Mouse (Mus musculus): ENCODE data around the gene Ccdc175. TPM values are rescaled to one million over a fixed set of nuclear protein-coding genes. Genes with fewer than 3 reads are reported as not detected.

The Ccdc175 gene
- polyA plus RNA-seq, 1 experiment: not detected

- H3K4me1 ChIP-seq (replicated peaks; ENCODE audit: control insufficient read depth, insufficient read depth, low read length): no peaks in the 10 kb centered on the region
- TF ChIP-seq POLR2A (IDR thresholded peaks at IDR 0.05; ENCODE audit: control insufficient read depth, extremely low read depth, insufficient read depth, low read length, poor library complexity) (no peak), CTCF (IDR thresholded peaks at IDR 0.05; ENCODE audit: borderline replicate concordance, control insufficient read depth, extremely low read depth, insufficient read depth, low read length, poor library complexity) (no peak)
- WGBS: 50% methylated on average over 14 of the region's 14 CpGs
- no peaks in the 10 kb centered on the region for H3K27me3 ChIP-seq (ENCODE audit: control insufficient read depth, insufficient read depth, low read length)
- H3K27ac ChIP-seq (ENCODE audit: control insufficient read depth, insufficient read depth, low read length): no peak overlapping the region
- H3K4me3 ChIP-seq (ENCODE audit: control insufficient read depth, insufficient read depth, low read length): no peak overlapping the region
- DNase-seq: peak; percentile 26
- peaks cover 5% of the 10 kb centered on the region for H3K36me3 ChIP-seq (ENCODE audit: control insufficient read depth, insufficient read depth, low read length)
Measured at GRCm38 (mm10) chr12:72104525-72105281, 80.1 kb downstream of the Ccdc175 start.

GRCm38 (mm10) chr12:72104027-72104426 is 80.8 kb downstream of the Ccdc175 start:
- WGBS: 88% methylated on average over 5 of the region's 5 CpGs
- no peak overlapping the region for H3K4me3 ChIP-seq (ENCODE audit: control insufficient read depth, insufficient read depth, low read length)
- peaks cover 5% of the 10 kb centered on the region for H3K36me3 ChIP-seq (ENCODE audit: control insufficient read depth, insufficient read depth, low read length)
- no peak overlapping the region for H3K27ac ChIP-seq (ENCODE audit: control insufficient read depth, insufficient read depth, low read length)
- TF ChIP-seq POLR2A (IDR thresholded peaks at IDR 0.05; ENCODE audit: control insufficient read depth, extremely low read depth, insufficient read depth, low read length, poor library complexity): no peak
- no peak for TF ChIP-seq CTCF (IDR thresholded peaks at IDR 0.05; ENCODE audit: borderline replicate concordance, control insufficient read depth, extremely low read depth, insufficient read depth, low read length, poor library complexity)
- H3K27me3 ChIP-seq (ENCODE audit: control insufficient read depth, insufficient read depth, low read length): no peaks in the 10 kb centered on the region
- no peak for DNase-seq
- H3K4me1 ChIP-seq (replicated peaks; ENCODE audit: control insufficient read depth, insufficient read depth, low read length): no peaks in the 10 kb centered on the region

- Histone ChIP-seq H3K4me1 (replicated peaks; ENCODE audit: control insufficient read depth, insufficient read depth, low read length) (no peaks in the 10 kb centered on the region), H3K27me3 (ENCODE audit: control insufficient read depth, insufficient read depth, low read length) (no peaks in the 10 kb centered on the region), H3K36me3 (ENCODE audit: control insufficient read depth, insufficient read depth, low read length) (peaks cover 5% of the 10 kb centered on the region), H3K4me3 (ENCODE audit: control insufficient read depth, insufficient read depth, low read length) (no peak overlapping the region), H3K27ac (ENCODE audit: control insufficient read depth, insufficient read depth, low read length) (no peak overlapping the region)
- 92% methylated on average over 6 of the region's 6 CpGs for WGBS
- no peak for DNase-seq
- no peak for TF ChIP-seq POLR2A (IDR thresholded peaks at IDR 0.05; ENCODE audit: control insufficient read depth, extremely low read depth, insufficient read depth, low read length, poor library complexity)
- no peak for TF ChIP-seq CTCF (IDR thresholded peaks at IDR 0.05; ENCODE audit: borderline replicate concordance, control insufficient read depth, extremely low read depth, insufficient read depth, low read length, poor library complexity)
Measured at GRCm38 (mm10) chr12:72102776-72103175, 82.1 kb downstream of the Ccdc175 start.

- over 99% methylated on average over 8 of the region's 8 CpGs for WGBS
- no peak for TF ChIP-seq POLR2A (IDR thresholded peaks at IDR 0.05; ENCODE audit: control insufficient read depth, extremely low read depth, insufficient read depth, low read length, poor library complexity)
- no peak for TF ChIP-seq CTCF (IDR thresholded peaks at IDR 0.05; ENCODE audit: borderline replicate concordance, control insufficient read depth, extremely low read depth, insufficient read depth, low read length, poor library complexity)
- H3K27ac ChIP-seq (ENCODE audit: control insufficient read depth, insufficient read depth, low read length): no peak overlapping the region
- H3K36me3 ChIP-seq (ENCODE audit: control insufficient read depth, insufficient read depth, low read length): peaks cover 38% of the 10 kb centered on the region
- H3K27me3 ChIP-seq (ENCODE audit: control insufficient read depth, insufficient read depth, low read length): no peaks in the 10 kb centered on the region
- no peaks in the 10 kb centered on the region for H3K4me1 ChIP-seq (replicated peaks; ENCODE audit: control insufficient read depth, insufficient read depth, low read length)
- DNase-seq: no peak
- no peak overlapping the region for H3K4me3 ChIP-seq (ENCODE audit: control insufficient read depth, insufficient read depth, low read length)
Measured at GRCm38 (mm10) chr12:72096966-72097365, 87.9 kb downstream of the Ccdc175 start.

GRCm38 (mm10) chr12:72089802-72090201 is 95.0 kb downstream of the Ccdc175 start:
- no peak for DNase-seq
- no peak overlapping the region for H3K4me3 ChIP-seq (ENCODE audit: control insufficient read depth, insufficient read depth, low read length)
- H3K27me3 ChIP-seq (ENCODE audit: control insufficient read depth, insufficient read depth, low read length): no peaks in the 10 kb centered on the region; the same call in 1 of the 2 replicates
- peaks cover 25% of the 10 kb centered on the region for H3K36me3 ChIP-seq (ENCODE audit: control insufficient read depth, insufficient read depth, low read length)
- 93% methylated on average over 4 of the region's 4 CpGs for WGBS
- peaks cover 8% of the 10 kb centered on the region for H3K4me1 ChIP-seq (replicated peaks; ENCODE audit: control insufficient read depth, insufficient read depth, low read length)
- no peak overlapping the region for H3K27ac ChIP-seq (ENCODE audit: control insufficient read depth, insufficient read depth, low read length)
- no peak for TF ChIP-seq POLR2A (IDR thresholded peaks at IDR 0.05; ENCODE audit: control insufficient read depth, extremely low read depth, insufficient read depth, low read length, poor library complexity)

GRCm38 (mm10) chr12:72086166-72086825 is 98.5 kb downstream of the Ccdc175 start:
- Histone ChIP-seq H3K4me3 (ENCODE audit: control insufficient read depth, insufficient read depth, low read length) (peak overlapping the region; percentile 93), H3K36me3 (ENCODE audit: control insufficient read depth, insufficient read depth, low read length) (no peaks in the 10 kb centered on the region), H3K27ac (ENCODE audit: control insufficient read depth, insufficient read depth, low read length) (no peak overlapping the region), H3K4me1 (replicated peaks; ENCODE audit: control insufficient read depth, insufficient read depth, low read length) (peaks cover 12% of the 10 kb centered on the region), H3K27me3 (ENCODE audit: control insufficient read depth, insufficient read depth, low read length) (no peaks in the 10 kb centered on the region; the same call in 1 of the 2 replicates)
- peak; percentile 7 for DNase-seq
- TF ChIP-seq CTCF (IDR thresholded peaks at IDR 0.05; ENCODE audit: borderline replicate concordance, control insufficient read depth, extremely low read depth, insufficient read depth, low read length, poor library complexity) (no peak), POLR2A (IDR thresholded peaks at IDR 0.05; ENCODE audit: control insufficient read depth, extremely low read depth, insufficient read depth, low read length, poor library complexity) (no peak)
- WGBS: 4% methylated on average over 18 of the region's 18 CpGs
